Mouse (Mus musculus): Measurements from ENCODE around the gene Tmem50a. TPM values are rescaled to one million over a fixed set of nuclear protein-coding genes. Genes with fewer than 3 reads are reported as not detected.

The Tmem50a gene
- polyA plus RNA-seq, 1 experiment, result 77.1 TPM

GRCm38 (mm10) chr4:134883808-134884207 is 31.0 kb downstream of the Tmem50a start:
- DNase-seq (ENCODE audit: low read depth, low spot score), result no peak
- WGBS, result 80% methylated on average over 10 of the region's 10 CpGs

- WGBS, result 22% methylated on average over 7 of the region's 7 CpGs
- no peak for DNase-seq (ENCODE audit: low read depth, low spot score)
These were observed 31.6 kb downstream of the Tmem50a start for GRCm38 (mm10) chr4:134883266-134883665.

GRCm38 (mm10) chr4:134880041-134880440 is 34.8 kb downstream of the Tmem50a start:
- no peak for DNase-seq (ENCODE audit: low read depth, low spot score)
- WGBS, result 45% methylated on average over 6 of the region's 6 CpGs

GRCm38 (mm10) chr4:134879410-134879981 is 35.3 kb downstream of the Tmem50a start:
- DNase-seq (ENCODE audit: low read depth, low spot score), result no peak
- WGBS, result 5% methylated on average over 17 of the region's 17 CpGs

- 71% methylated on average over 9 of the region's 9 CpGs for WGBS
- no peak for DNase-seq (ENCODE audit: low read depth, low spot score)
These were observed 38.7 kb downstream of the Tmem50a start for GRCm38 (mm10) chr4:134876171-134876570.

GRCm38 (mm10) chr4:134871950-134872349 is 42.9 kb downstream of the Tmem50a start:
- no peak for DNase-seq (ENCODE audit: low read depth, low spot score)
- WGBS, result 61% methylated on average over 2 of the region's 2 CpGs

GRCm38 (mm10) chr4:134871477-134871876 is 43.3 kb downstream of the Tmem50a start:
- DNase-seq (ENCODE audit: low read depth, low spot score), result no peak
- 29% methylated on average over 4 of the region's 4 CpGs for WGBS

GRCm38 (mm10) chr4:134869815-134870375 is 44.9 kb downstream of the Tmem50a start:
- no peak for DNase-seq (ENCODE audit: low read depth, low spot score)
- 68% methylated on average over 7 of the region's 7 CpGs for WGBS

- no peak for DNase-seq (ENCODE audit: low read depth, low spot score)
- 17% methylated on average over 16 of the region's 16 CpGs for whole genome bisulfite sequencing
These were observed 45.6 kb downstream of the Tmem50a start for GRCm38 (mm10) chr4:134869068-134869730.

- WGBS, result 45% methylated on average over 9 of the region's 9 CpGs
- no peak for DNase-seq (ENCODE audit: low read depth, low spot score)
These were observed 46.3 kb downstream of the Tmem50a start for GRCm38 (mm10) chr4:134868490-134868889.

- no peak for DNase-seq (ENCODE audit: low read depth, low spot score)
- 86% methylated on average over 10 of the region's 10 CpGs for WGBS
These were observed 46.8 kb downstream of the Tmem50a start for GRCm38 (mm10) chr4:134868065-134868464.

GRCm38 (mm10) chr4:134867661-134868060 is 47.2 kb downstream of the Tmem50a start:
- 89% methylated on average over 8 of the region's 8 CpGs for WGBS
- no peak for DNase-seq (ENCODE audit: low read depth, low spot score)

GRCm38 (mm10) chr4:134867213-134867612 is 47.6 kb downstream of the Tmem50a start:
- WGBS, result 91% methylated on average over 8 of the region's 8 CpGs
- DNase-seq (ENCODE audit: low read depth, low spot score), result no peak

- WGBS, result 76% methylated on average over 5 of the region's 5 CpGs
- DNase-seq (ENCODE audit: low read depth, low spot score), result no peak
These were observed 49.0 kb downstream of the Tmem50a start for GRCm38 (mm10) chr4:134865789-134866188.

- 53% methylated on average over 6 of the region's 6 CpGs for WGBS
These were observed 49.5 kb downstream of the Tmem50a start for GRCm38 (mm10) chr4:134865340-134865739.

GRCm38 (mm10) chr4:134863937-134864729 is 50.7 kb downstream of the Tmem50a start, which contains the start of gene Rhd:
Rhd (plus strand) TSS chr4:134864536.
- WGBS, result 66% methylated on average over 14 of the region's 14 CpGs
- DNase-seq (ENCODE audit: low read depth, low spot score), result no peak

More at GRCm38 (mm10) chr4:134865340-134865739, 49.5 kb downstream of the Tmem50a start:
- no peak for DNase-seq (ENCODE audit: low read depth, low spot score)

GRCm38 (mm10) chr4:134862996-134863395 is 51.8 kb downstream of the Tmem50a start:
- DNase-seq (ENCODE audit: low read depth, low spot score), result no peak
- WGBS, result 63% methylated on average over 7 of the region's 7 CpGs

- DNase-seq (ENCODE audit: low read depth, low spot score), result no peak
- 51% methylated on average over 6 of the region's 6 CpGs for WGBS
These were observed 52.9 kb downstream of the Tmem50a start for GRCm38 (mm10) chr4:134861884-134862283.

GRCm38 (mm10) chr4:134858494-134858893 is 56.3 kb downstream of the Tmem50a start:
- WGBS, result 80% methylated on average over 4 of the region's 4 CpGs
- DNase-seq (ENCODE audit: low read depth, low spot score), result no peak

GRCm38 (mm10) chr4:134856501-134856900 is 58.3 kb downstream of the Tmem50a start:
- no peak for DNase-seq (ENCODE audit: low read depth, low spot score)
- WGBS, result 60% methylated on average over 5 of the region's 5 CpGs

All from large intestine, adult 2 months (tissue).